Mouse (Mus musculus) embryo, embryonic 10 days (tissue): ENCODE results near the gene Trpm5.

Experiments used
- DNase-seq: peaks from one replicate; pipeline ENCODE4 v3.0.0-alpha.2; 2015; ENCODE audit warnings: low spot score

Trpm5 gene

GRCm38 (mm10) chr7:143094592-143095553, at the start of gene Trpm5:
Gene Trpm5, minus strand, starts transcription at chr7:143094642.
- DNase-seq: peak; percentile 82

DNA sequence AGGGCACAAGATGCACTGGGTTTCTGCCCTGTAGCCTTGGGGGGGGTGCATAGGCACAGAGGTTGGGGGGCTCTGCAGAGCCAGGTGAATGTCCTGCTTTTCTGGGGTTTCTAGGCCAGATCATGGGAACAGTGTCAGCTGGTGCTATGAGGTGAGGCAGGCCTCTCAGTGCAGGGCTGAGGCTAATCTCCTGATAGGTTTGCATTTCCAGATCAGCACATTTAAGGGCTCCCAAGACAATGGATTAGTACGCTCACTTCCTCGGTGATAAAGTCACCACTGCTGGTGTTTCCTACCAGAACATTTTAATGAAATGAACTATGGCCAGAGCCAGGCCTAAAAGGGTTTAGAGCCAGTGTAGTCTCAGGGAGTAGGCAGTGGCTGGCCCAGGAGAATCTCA, 48.2 kb upstream of the Trpm5 start:
- DNase-seq: no peak

DNA sequence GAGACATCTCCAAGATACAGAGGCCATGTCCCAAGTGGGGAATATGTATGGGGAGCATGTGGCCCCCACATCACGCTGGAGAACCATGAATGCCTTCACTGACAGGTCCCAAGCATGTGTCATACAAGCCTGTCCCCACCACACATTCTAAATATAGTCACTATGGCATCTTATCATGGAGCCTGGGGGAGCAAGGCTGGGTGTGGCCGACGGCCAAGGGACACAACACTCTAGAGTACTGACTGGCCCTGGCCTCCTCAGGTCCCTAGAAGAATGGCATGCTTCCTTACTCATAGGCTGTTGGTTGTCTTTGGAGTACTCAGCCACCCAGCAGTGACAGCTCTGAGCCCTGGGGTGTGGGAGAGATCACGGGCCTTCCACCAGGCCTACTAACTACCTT, 45.5 kb upstream of the Trpm5 start:
- DNase-seq: no peak

- peak; percentile 79 for DNase-seq
Measured at GRCm38 (mm10) chr7:143138789-143139188, 44.3 kb upstream of the Trpm5 start.

- no peak for DNase-seq
Measured at GRCm38 (mm10) chr7:143136561-143136960, 42.1 kb upstream of the Trpm5 start.

DNA sequence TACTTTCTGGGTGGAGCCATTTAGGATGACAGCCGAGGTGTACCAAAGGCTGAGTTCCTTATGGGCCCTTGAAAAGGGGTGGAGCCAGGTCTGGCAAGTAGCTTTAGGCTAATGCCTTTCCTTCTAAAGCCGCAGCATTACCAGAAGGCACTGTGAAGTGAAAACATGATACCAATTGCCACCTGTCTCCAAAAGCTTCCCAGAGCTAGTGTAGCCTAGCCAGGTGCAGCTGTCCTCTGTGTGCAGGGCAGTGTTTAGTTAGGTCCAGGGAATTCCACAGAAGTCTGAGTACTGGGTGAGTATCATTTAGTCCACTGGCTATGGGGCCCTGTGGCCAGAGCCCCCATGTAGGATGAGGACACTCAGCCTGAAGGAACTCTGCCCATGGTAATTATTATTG, 41.7 kb upstream of the Trpm5 start:
- no peak for DNase-seq

DNA sequence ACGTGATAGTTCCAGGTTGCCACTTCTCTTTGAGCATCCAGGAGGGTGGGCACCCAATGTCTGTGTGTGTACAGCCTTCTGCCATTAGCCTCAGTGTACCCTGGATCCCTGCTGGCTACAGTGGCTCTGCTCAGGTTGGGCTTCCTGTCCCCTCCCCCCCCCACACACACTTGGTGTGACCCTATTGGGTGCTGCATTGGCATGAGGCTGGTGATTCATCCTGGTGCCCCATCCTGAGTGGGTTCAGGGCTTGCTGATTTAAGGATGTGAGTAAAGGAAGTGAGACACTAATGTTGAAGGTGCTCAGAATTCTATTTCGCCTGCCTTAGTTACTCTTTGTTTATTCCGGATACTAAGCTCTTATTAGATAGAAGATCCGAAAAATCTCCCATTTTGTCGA, 38.4 kb upstream of the Trpm5 start:
- no peak for DNase-seq

GRCm38 (mm10) chr7:143124902-143125301, 30.5 kb upstream of the Trpm5 start:
- no peak for DNase-seq

- peak; percentile 85 for DNase-seq
Measured at GRCm38 (mm10) chr7:143123876-143124669, 29.6 kb upstream of the Trpm5 start.

- no peak for DNase-seq
Measured at GRCm38 (mm10) chr7:143122191-143122590, 27.7 kb upstream of the Trpm5 start.

- DNase-seq: no peak
Measured at GRCm38 (mm10) chr7:143119826-143120225, 25.4 kb upstream of the Trpm5 start.

DNA sequence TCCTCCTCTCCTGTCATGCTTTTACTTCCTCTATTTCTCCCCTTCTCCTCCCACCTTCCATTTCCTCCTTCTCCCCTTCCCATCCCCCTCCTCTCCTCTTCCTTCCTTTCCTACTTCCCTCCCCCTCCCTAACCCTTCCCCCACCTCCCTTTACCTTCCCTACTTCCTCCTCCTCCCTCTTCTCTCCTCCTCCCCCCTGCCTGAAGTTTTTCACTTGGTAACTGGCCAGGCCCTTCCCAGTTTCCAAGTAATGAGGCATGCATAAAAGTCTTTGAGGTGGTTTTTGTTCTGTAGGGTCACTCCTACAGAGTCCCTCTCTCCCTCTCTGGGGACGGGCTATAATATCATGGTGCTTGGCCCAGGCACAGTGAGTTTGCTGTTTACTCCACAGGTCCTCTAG, 25.0 kb upstream of the Trpm5 start:
- DNase-seq: no peak

DNA sequence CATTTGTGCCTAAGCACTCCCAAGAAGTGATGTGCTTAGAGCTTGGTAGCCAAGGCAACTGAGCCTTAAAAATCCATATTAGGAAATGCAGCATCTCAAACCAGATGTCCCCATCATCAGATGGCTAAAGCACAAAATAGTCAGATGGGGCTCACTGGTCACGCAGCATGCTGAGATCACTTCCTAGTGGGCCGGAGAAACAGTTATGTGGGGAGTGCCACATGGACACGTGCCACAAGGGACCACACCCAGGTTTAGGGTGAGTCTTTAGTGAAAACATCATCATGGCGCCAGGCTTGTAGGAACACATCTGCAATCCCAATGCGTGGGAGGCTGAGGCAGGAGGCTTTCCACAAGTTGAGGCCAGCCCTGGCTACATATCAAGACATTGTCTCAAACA, 22.1 kb upstream of the Trpm5 start:
- DNase-seq: no peak

GRCm38 (mm10) chr7:143114773-143115172, 20.3 kb upstream of the Trpm5 start:
- DNase-seq: no peak

- no peak for DNase-seq
Measured at GRCm38 (mm10) chr7:143112395-143112794, 18.0 kb upstream of the Trpm5 start.

GRCm38 (mm10) chr7:143111719-143112118, 17.3 kb upstream of the Trpm5 start:
- DNase-seq: no peak

DNA sequence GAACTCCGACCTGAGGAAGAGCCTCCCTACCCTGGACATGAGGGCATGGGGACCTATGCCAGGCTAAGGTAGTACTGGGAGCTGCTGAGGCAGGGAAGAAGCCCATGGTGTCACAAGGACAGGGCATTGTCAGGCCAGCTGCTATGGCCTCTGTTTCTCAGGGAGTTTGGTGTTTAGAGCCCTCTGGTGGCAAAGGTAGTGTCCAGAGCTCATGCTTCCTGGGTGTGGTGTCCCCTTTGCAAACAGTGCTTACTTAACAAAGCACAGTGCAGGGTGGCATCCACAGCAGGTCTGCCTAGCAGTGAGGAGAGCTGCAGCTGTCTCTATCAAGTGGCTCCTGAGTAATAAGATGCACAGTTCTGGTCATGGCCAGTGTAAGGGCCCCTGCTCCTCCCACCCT, 16.4 kb upstream of the Trpm5 start:
- no peak for DNase-seq

- no peak for DNase-seq
Measured at GRCm38 (mm10) chr7:143109696-143110095, 15.3 kb upstream of the Trpm5 start.

- DNase-seq: no peak
Measured at GRCm38 (mm10) chr7:143108996-143109660, 14.7 kb upstream of the Trpm5 start.

GRCm38 (mm10) chr7:143108200-143108599, 13.8 kb upstream of the Trpm5 start:
- no peak for DNase-seq

- peak; percentile 69 for DNase-seq
Measured at GRCm38 (mm10) chr7:143106672-143107465, 12.4 kb upstream of the Trpm5 start.

DNA sequence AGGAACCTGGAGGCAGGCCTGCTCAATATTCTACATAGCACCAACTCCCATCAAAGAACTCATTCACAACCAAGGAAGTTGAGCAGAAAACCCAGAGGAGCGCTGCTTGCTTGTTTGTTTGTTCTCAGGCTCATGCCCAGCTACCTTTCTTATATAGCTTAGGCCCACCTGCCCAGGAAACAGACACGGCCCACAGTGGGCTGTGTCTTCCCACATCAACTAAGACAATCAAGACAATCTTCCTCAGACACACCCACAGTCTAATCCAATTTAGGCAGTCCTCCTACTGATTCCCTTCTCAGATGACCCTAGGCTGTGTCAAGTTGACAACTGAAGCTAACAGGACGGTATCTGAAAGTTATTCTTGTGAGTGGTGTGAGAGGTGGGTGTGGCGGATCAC, 11.6 kb upstream of the Trpm5 start, which contains the start of gene Kcnq1:
Gene Kcnq1, plus strand, starts transcription at position 301 of the 400 bp plus-strand sequence.
- DNase-seq: no peak
